Mouse (Mus musculus) E14TG2a.4 (cell line): ENCODE measurements around the gene Gnai3.

Experiments
- H3K27me3 ChIP-seq: 2 replicates; pipeline ENCODE4 v1.6.1; 2014; ENCODE audit warnings: low read length, control low read depth; ENCODE audit not compliant: insufficient read depth
- H3K36me3 ChIP-seq: 2 replicates; pipeline ENCODE4 v1.6.1; 2014; ENCODE audit warnings: low read length, control low read depth; ENCODE audit not compliant: insufficient read depth
- H3K4me1 ChIP-seq: replicated peaks from 2 replicates; pipeline ENCODE4 v1.6.1; 2014; ENCODE audit warnings: low read depth, low read length, control low read depth
- H3K4me3 ChIP-seq: replicated peaks from 2 replicates; pipeline ENCODE4 v1.5.1; 2014; ENCODE audit warnings: mild to moderate bottlenecking, low read length
- H3K9me3 ChIP-seq: 2 replicates; pipeline ENCODE4 v1.6.1; 2014; ENCODE audit warnings: low read length, control low read depth
- CTCF ChIP-seq: conservative IDR thresholded peaks from 2 replicates; pipeline ENCODE4 v1.5.1; 2014; ENCODE audit warnings: low read length
- NANOG ChIP-seq: IDR thresholded peaks from 2 replicates; pipeline ENCODE4 v1.6.1; 2014; ENCODE audit warnings: borderline replicate concordance, low read length, mixed read lengths
- POU5F1 ChIP-seq: IDR thresholded peaks from 2 replicates; pipeline ENCODE4 v1.6.1; 2014; ENCODE audit warnings: low read length, borderline replicate concordance

Gene Gnai3

GRCm38 (mm10) chr3:108185460-108186097 lies 39.6 kb upstream of the Gnai3 start:
- no peaks in the 10 kb centered on the region; the same call in 1 of the 2 replicates for H3K9me3 ChIP-seq
- peaks cover 48% of the 10 kb centered on the region for H3K27me3 ChIP-seq
- no peak for TF ChIP-seq NANOG
- no peak for TF ChIP-seq CTCF
- TF ChIP-seq POU5F1, result no peak
- H3K4me1 ChIP-seq, result peaks cover 54% of the 10 kb centered on the region
- peak overlapping the region; percentile 88 for H3K4me3 ChIP-seq
- 0 out of 2 replicates have a peak, but pooled peaks cover 4% of the 10 kb centered on the region for H3K36me3 ChIP-seq

- Histone ChIP-seq H3K4me3 (no peak overlapping the region), H3K27me3 (peaks cover 48% of the 10 kb centered on the region), H3K36me3 (0 out of 2 replicates have a peak, but pooled peaks cover 4% of the 10 kb centered on the region), H3K9me3 (no peaks in the 10 kb centered on the region; the same call in 1 of the 2 replicates), H3K4me1 (peaks cover 45% of the 10 kb centered on the region)
- TF ChIP-seq CTCF, result no peak
- TF ChIP-seq NANOG, result no peak
- TF ChIP-seq POU5F1, result no peak
Observed at GRCm38 (mm10) chr3:108184742-108185141, 38.8 kb upstream of the Gnai3 start.

DNA sequence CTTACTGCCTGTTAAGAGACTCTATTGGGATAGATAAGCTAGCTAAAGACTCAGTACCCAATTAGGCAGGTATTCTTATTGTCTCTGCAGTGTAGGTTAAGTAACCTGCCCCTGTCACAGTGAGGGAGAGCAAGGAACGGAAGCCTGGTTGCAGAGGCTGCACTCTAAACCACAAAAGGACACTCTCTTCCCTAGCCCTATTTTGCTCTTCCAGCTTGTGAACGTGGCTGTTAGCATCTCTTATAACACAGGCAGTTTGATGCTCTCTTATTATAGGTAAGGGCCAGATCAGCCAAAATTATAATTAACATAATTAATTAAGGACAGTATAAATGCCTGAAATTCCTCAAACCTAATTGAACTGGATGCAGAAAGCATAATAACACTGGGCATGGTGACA lies 34.6 kb upstream of the Gnai3 start:
- H3K4me1 ChIP-seq, result peaks cover 15% of the 10 kb centered on the region
- TF ChIP-seq CTCF, result no peak
- TF ChIP-seq NANOG, result no peak
- no peak for TF ChIP-seq POU5F1
- no peaks in the 10 kb centered on the region for H3K36me3 ChIP-seq

GRCm38 (mm10) chr3:108178756-108179715 lies 33.1 kb upstream of the Gnai3 start:
- Histone ChIP-seq H3K27me3 (peaks cover 15% of the 10 kb centered on the region), H3K36me3 (no peaks in the 10 kb centered on the region), H3K4me1 (peaks cover 19% of the 10 kb centered on the region), H3K4me3 (no peak overlapping the region), H3K9me3 (no peaks in the 10 kb centered on the region)
- TF ChIP-seq CTCF (peak; percentile 59), POU5F1 (no peak), NANOG (no peak)

More for the DNA sequence above, 34.6 kb upstream of the Gnai3 start:
- Histone ChIP-seq H3K4me3 (no peak overlapping the region), H3K9me3 (no peaks in the 10 kb centered on the region; the same call in 1 of the 2 replicates), H3K27me3 (peaks cover 23% of the 10 kb centered on the region)

GRCm38 (mm10) chr3:108174672-108175531 lies 29.0 kb upstream of the Gnai3 start:
- H3K4me1 ChIP-seq, result peaks cover 15% of the 10 kb centered on the region
- TF ChIP-seq NANOG (no peak), CTCF (no peak), POU5F1 (no peak)
- H3K4me3 ChIP-seq, result peak overlapping the region; percentile 3; the same call in 1 of the 2 replicates
- H3K27me3 ChIP-seq, result peaks cover 13% of the 10 kb centered on the region; the same call in 1 of the 2 replicates
- no peaks in the 10 kb centered on the region for H3K36me3 ChIP-seq
- no peaks in the 10 kb centered on the region for H3K9me3 ChIP-seq

DNA sequence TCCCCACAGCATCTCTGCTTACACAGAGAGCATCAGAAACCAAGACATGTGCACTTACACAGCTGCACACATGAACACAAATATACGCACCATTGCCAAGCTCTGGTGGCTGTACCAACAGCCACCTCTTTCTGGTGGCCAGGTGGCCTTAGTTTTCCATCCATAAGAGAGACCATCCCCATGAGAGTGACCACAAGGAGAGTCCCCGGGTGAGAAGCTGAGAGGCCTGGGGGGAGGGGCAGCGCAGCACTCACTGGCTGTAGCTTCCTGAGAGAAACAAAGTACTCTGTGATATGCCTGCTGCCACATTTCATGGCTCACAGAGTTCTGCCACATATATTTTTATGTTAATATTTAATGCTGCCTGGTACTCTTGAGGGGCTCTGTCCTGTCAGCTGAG lies 23.3 kb upstream of the Gnai3 start:
- H3K4me1 ChIP-seq, result peaks cover 13% of the 10 kb centered on the region
- no peak overlapping the region for H3K4me3 ChIP-seq
- TF ChIP-seq CTCF, result no peak
- no peak for TF ChIP-seq NANOG
- TF ChIP-seq POU5F1, result no peak
- H3K36me3 ChIP-seq, result no peaks in the 10 kb centered on the region
- no peaks in the 10 kb centered on the region for H3K9me3 ChIP-seq
- H3K27me3 ChIP-seq, result peaks cover 30% of the 10 kb centered on the region

- H3K9me3 ChIP-seq, result no peaks in the 10 kb centered on the region
- no peaks in the 10 kb centered on the region for H3K36me3 ChIP-seq
- no peak overlapping the region for H3K4me3 ChIP-seq
- H3K4me1 ChIP-seq, result peaks cover 13% of the 10 kb centered on the region
- no peak for TF ChIP-seq NANOG
- TF ChIP-seq POU5F1, result no peak
- no peak for TF ChIP-seq CTCF
- H3K27me3 ChIP-seq, result peaks cover 30% of the 10 kb centered on the region
Observed at GRCm38 (mm10) chr3:108167499-108167898, 21.6 kb upstream of the Gnai3 start.
